Mouse (Mus musculus): Measurements from ENCODE around the gene Nup210.
"Not testable (repeated sequence)": the region's sequence is repeated elsewhere in the genome, so short reads cannot be mapped to it uniquely, and the experiment has no call there.

Nup210 gene

GRCm38 (mm10) chr6:91104765-91105399, 11.7 kb downstream of the Nup210 start:
- peak; percentile 55 for DNase-seq (ENCODE audit: low read depth, low spot score)

- not testable (repeated sequence) for DNase-seq (ENCODE audit: low read depth, low spot score)
These were observed 13.2 kb downstream of the Nup210 start for GRCm38 (mm10) chr6:91103421-91103820.

GRCm38 (mm10) chr6:91100621-91101020, 16.0 kb downstream of the Nup210 start:
- DNase-seq (ENCODE audit: low read depth, low spot score), result no peak

GRCm38 (mm10) chr6:91097879-91098278, 18.8 kb downstream of the Nup210 start:
- no peak for DNase-seq (ENCODE audit: low read depth, low spot score)

GRCm38 (mm10) chr6:91095072-91095601, 21.5 kb downstream of the Nup210 start:
- no peak for DNase-seq (ENCODE audit: low read depth, low spot score)

- no peak for DNase-seq (ENCODE audit: low read depth, low spot score)
These were observed 24.3 kb downstream of the Nup210 start for GRCm38 (mm10) chr6:91092216-91092899.

- peak; percentile 33 for DNase-seq (ENCODE audit: low read depth, low spot score)
These were observed 31.3 kb downstream of the Nup210 start for GRCm38 (mm10) chr6:91085114-91085892.

- no peak for DNase-seq (ENCODE audit: low read depth, low spot score)
These were observed 36.6 kb downstream of the Nup210 start for GRCm38 (mm10) chr6:91080033-91080432.

- no peak for DNase-seq (ENCODE audit: low read depth, low spot score)
These were observed 40.4 kb downstream of the Nup210 start for GRCm38 (mm10) chr6:91076249-91076648.

GRCm38 (mm10) chr6:91068511-91068910, 48.1 kb downstream of the Nup210 start:
- DNase-seq (ENCODE audit: low read depth, low spot score), result no peak

GRCm38 (mm10) chr6:91067048-91067447, 49.6 kb downstream of the Nup210 start:
- no peak for DNase-seq (ENCODE audit: low read depth, low spot score)

GRCm38 (mm10) chr6:91061296-91061695, 55.3 kb downstream of the Nup210 start:
- no peak for DNase-seq (ENCODE audit: low read depth, low spot score)

GRCm38 (mm10) chr6:91059711-91060110, 56.9 kb downstream of the Nup210 start:
- DNase-seq (ENCODE audit: low read depth, low spot score), result peak; percentile 52

GRCm38 (mm10) chr6:91057989-91058388, 58.6 kb downstream of the Nup210 start:
- no peak for DNase-seq (ENCODE audit: low read depth, low spot score)

- DNase-seq (ENCODE audit: low read depth, low spot score), result no peak
These were observed 60.3 kb downstream of the Nup210 start for GRCm38 (mm10) chr6:91056348-91056747.

- no peak for DNase-seq (ENCODE audit: low read depth, low spot score)
These were observed 64.1 kb downstream of the Nup210 start for GRCm38 (mm10) chr6:91052572-91052971.

- DNase-seq (ENCODE audit: low read depth, low spot score), result no peak
These were observed 68.6 kb downstream of the Nup210 start for GRCm38 (mm10) chr6:91048019-91048418.

- DNase-seq (ENCODE audit: low read depth, low spot score), result no peak
These were observed 69.2 kb downstream of the Nup210 start for GRCm38 (mm10) chr6:91047434-91047833.

- DNase-seq (ENCODE audit: low read depth, low spot score), result no peak
These were observed 70.4 kb downstream of the Nup210 start for GRCm38 (mm10) chr6:91046184-91046583.

- DNase-seq (ENCODE audit: low read depth, low spot score), result no peak
These were observed 71.8 kb downstream of the Nup210 start for GRCm38 (mm10) chr6:91044628-91045331.

GRCm38 (mm10) chr6:91041287-91041686, 75.3 kb downstream of the Nup210 start:
- no peak for DNase-seq (ENCODE audit: low read depth, low spot score)

- no peak for DNase-seq (ENCODE audit: low read depth, low spot score)
These were observed 88.4 kb downstream of the Nup210 start for GRCm38 (mm10) chr6:91028256-91028655.
